Mouse (Mus musculus): ENCODE measurements around the gene Idh2.

DNA sequence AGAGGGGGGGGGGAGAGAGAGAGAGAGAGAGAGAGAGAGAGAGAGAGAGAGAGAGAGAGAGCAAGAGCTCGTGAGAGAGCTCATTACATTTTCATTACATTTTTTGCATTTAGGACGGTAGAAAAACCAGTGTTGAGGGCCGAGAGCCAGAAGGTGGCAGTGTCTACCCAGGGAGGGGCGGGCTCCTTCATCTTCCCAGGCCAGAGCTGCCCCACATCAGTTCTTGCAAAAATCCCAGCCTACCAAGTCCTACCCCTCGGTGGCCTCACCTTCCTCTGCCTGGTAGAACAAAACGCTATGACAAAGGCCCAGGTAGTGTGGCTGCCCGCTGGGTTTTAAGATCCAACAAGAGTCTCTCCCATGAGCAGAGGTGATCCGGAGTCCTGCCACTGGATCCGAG, 25.6 kb upstream of the Idh2 start:
- TF ChIP-seq CTCF (IDR thresholded peaks at IDR 0.05; ENCODE audit: borderline replicate concordance, insufficient read depth, low read depth, low read length) (peak; percentile 84), POLR2A (IDR thresholded peaks at IDR 0.05; ENCODE audit: borderline replicate concordance, insufficient read depth, low read length) (no peak)

Measured in cerebellum, adult 2 months (tissue).